Mouse (Mus musculus) cerebellum, adult 9-11 months (tissue): Measurements from ENCODE around the gene Cyp2d22.
A peak's percentile ranks its signal among the peaks of the same experiment; 100 is the strongest.
"Not testable (repeated sequence)": the region's sequence is repeated elsewhere in the genome, so short reads cannot be mapped to it uniquely, and the experiment has no call there.

Source experiments
- DNase-seq: peaks from one replicate; pipeline ENCODE4 v3.0.0; 2022

The Cyp2d22 gene

DNA sequence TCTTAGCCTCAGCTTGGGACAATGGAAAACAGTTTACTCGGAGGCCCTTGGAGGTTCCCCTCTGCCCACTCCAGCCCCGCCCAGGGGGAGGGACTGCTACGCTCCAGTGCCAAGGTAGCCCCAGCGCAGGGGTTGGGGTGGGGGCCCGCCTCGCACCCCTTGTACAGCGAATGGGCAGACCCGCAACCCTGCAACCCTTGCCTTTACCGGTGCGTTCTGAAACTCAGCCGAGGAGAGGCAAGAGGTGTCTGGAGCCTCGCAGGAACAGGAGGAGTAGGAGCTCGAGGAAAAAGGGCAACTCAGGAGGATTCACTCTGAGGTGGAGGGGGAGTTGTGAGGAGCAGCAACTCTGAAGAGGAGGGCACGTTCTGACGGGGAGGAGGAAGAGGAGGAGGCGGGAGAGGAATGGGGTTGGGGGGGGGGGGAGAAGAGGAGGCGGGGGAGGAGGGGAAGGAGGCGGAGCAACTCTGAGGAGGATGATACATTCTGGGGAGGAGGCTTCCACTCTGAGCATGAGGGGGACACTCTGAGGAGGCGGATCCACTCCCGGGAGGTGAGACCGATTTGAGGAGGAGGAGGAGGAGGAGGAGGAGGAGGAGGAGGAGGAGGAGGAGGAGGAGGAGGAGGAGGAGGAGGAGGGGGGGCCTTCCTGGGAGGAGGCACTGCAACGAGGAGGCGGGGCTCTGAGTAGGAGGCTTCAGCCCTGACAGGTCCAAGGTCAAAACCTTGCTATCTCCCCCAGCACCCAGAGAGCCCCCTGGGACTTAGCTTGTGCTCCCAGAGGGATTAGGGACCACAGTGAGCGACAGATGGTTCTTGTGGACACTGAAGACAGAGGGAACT is at the start of gene Cyp2d22:
Gene Cyp2d22, minus strand, starts transcription at position 390 of the 843 bp plus-strand sequence.
- DNase-seq: peak; percentile 79

DNA sequence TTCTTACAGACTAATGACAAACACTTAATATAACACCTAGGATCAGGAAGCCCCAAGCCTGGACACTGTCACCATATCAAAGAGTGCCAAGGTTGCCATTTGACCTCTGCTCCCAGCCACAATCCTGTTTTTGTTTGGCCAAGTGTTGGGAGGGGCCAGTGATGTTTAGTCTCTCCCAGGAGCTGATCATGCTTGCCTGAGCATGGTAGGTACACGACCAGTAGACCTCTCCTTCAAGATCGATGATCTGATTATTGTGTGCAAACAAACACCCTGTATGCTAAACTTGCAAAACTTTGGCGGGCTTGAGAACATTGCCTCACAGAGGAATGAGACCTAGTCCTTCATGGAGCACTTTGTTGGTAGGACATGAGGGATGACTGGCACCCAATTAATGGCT is 43.4 kb upstream of the Cyp2d22 start:
- DNase-seq: no peak

DNA sequence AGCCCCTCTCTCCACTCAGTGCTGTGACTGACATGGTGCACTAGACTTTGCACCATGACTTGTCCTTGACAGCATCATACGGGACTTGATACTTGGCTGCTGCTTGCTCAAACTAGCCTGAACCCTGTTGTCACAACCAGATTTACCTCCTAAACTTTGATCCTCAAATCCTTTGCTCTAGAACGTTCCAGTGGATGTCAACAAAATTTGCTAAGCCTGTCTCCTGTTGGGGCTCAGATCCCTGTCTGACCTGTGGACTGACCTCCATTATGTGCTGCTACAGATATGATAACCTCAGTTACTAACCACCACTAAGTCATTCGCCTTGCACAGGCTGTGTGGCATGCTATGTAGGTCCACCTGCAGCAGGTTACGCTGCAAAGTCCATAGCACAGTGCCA is 42.9 kb upstream of the Cyp2d22 start:
- no peak for DNase-seq

GRCm38 (mm10) chr15:82418616-82419015 is 38.6 kb upstream of the Cyp2d22 start:
- DNase-seq: no peak

- DNase-seq: peak; percentile 90
Measured at GRCm38 (mm10) chr15:82416797-82417789, 37.0 kb upstream of the Cyp2d22 start.

DNA sequence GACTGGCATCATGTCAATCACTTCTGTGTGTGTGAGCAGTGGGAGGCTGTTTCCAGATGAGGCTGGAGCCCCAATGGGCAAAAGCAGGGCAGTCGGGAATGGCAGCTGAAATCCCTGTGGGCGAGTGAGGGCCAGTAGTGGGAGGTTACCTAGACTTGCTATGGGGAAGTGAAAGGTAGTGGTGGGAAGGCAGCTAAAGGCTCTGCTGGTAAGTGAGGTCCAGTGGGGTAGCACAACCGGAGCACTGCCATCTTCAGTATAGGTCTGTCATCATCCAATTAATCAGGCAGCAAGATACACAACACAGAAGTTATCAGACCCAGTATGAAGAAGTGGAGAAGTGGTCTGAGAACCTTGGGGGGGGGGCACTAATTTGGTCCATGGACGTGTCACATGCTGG is 27.5 kb upstream of the Cyp2d22 start:
- DNase-seq: no peak

- no peak for DNase-seq
Measured at GRCm38 (mm10) chr15:82406981-82407380, 26.9 kb upstream of the Cyp2d22 start, which contains the start of gene Cyp2d10. Gene Cyp2d10, minus strand, starts transcription at chr15:82407195.

- DNase-seq: no peak
Measured at GRCm38 (mm10) chr15:82404163-82404562, 24.1 kb upstream of the Cyp2d22 start.

DNA sequence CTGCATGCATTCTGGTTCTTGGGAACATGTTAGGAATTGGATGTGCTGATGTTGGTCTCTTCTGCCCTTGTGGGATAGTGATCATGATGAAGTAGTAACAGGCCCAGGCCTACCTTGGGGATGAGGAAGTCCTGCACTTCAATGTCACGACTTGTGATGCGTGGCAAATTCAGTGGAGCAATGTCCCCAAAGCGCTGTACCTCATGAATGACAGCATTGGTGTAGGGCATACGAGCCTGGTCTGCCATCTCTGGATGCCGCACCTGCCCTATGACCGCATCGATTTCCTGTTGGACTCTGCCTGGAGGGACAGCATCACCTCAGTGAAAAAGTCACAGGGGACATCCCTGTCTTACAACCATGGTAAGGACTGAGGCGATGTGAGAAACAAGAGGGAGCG is 23.5 kb upstream of the Cyp2d22 start:
- no peak for DNase-seq

DNA sequence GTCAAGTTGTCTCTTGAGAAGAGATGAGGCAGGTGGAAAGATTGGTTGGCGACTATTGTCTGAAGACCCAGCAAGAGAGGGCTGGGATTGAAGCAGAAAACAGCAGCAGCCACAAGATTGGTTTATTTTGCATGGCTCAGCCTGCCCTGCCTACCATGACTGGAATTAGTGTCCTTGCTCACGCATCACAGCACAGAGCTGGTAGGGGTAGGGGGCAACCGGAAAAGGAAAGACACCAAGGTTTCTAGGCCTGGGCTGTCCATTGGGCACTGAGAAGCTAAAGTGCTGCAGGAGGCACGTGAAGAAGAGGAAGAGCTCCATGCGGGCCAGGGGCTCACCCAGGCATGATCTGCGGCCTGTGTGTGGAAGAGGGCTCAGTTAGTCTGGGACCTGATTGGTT is 22.7 kb upstream of the Cyp2d22 start:
- DNase-seq: no peak

DNA sequence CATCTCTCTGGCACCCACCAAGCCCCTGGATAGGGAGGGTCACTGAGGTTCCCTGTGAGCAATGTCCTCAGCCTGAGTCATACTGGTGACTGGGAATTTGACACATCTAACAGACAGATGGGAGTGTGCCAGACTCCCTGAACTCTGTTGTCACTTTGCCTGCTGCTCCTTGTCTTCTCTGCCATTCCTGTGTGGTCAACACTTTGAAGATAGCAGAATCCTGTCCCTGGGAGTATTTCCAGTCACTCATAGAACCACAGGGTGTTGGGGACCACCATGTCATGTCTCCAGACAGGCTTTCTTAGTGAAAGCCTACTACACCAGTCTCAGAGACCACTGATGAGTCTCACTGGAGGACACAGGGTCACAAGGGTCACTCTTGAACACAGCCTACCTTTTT is 22.0 kb upstream of the Cyp2d22 start:
- DNase-seq: no peak

GRCm38 (mm10) chr15:82401516-82401915 is 21.5 kb upstream of the Cyp2d22 start:
- no peak for DNase-seq

GRCm38 (mm10) chr15:82395955-82396354 is 15.9 kb upstream of the Cyp2d22 start:
- not testable (repeated sequence) for DNase-seq

DNA sequence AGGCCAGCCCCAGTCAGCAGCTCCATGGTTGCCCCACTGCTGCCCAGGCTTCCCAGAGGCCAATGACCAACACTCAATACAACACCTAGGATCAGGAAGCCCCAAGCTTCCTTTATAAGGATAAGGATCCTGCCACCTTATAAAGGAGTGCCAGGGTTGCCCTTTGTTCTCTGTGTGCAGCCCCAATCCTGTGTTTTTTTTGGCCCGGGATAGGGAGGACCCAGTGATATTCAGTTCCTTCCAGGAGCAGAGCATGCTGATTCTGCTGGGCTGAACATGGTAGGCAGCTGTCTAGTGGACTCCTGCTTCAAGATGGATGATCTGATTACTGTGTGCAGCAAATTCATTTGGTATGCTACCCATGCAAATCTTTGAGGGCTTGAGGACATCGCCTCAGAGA is 13.9 kb upstream of the Cyp2d22 start, which contains the start of gene Cyp2d11:
Gene Cyp2d11, minus strand, starts transcription at position 101 of the 400 bp plus-strand sequence.
- DNase-seq: not testable (repeated sequence)

GRCm38 (mm10) chr15:82389916-82390315 is 9.9 kb upstream of the Cyp2d22 start:
- not testable (repeated sequence) for DNase-seq

- DNase-seq: no peak
Measured at GRCm38 (mm10) chr15:82385729-82386128, 5.7 kb upstream of the Cyp2d22 start.

GRCm38 (mm10) chr15:82382441-82382840 is 2.4 kb upstream of the Cyp2d22 start:
- no peak for DNase-seq

DNA sequence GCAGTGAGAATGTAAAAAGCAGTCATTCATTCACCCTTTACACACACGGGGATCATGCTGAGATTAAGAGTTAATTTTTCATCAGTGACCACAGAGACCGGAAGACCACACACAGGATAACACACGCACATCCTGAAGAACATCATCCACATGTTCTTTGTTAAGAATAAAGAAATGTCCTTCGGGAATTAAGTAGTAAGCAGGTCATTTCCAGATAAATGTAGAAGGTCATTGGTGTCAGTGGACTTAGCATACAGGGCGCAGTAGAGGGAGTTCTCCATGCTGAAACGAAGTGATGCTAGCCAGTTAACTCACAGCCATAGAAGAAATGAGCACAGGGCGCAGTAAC is 628 bp upstream of the Cyp2d22 start:
- DNase-seq: no peak

GRCm38 (mm10) chr15:82379511-82379870 is 569 bp downstream of the Cyp2d22 start:
- DNase-seq: no peak

DNA sequence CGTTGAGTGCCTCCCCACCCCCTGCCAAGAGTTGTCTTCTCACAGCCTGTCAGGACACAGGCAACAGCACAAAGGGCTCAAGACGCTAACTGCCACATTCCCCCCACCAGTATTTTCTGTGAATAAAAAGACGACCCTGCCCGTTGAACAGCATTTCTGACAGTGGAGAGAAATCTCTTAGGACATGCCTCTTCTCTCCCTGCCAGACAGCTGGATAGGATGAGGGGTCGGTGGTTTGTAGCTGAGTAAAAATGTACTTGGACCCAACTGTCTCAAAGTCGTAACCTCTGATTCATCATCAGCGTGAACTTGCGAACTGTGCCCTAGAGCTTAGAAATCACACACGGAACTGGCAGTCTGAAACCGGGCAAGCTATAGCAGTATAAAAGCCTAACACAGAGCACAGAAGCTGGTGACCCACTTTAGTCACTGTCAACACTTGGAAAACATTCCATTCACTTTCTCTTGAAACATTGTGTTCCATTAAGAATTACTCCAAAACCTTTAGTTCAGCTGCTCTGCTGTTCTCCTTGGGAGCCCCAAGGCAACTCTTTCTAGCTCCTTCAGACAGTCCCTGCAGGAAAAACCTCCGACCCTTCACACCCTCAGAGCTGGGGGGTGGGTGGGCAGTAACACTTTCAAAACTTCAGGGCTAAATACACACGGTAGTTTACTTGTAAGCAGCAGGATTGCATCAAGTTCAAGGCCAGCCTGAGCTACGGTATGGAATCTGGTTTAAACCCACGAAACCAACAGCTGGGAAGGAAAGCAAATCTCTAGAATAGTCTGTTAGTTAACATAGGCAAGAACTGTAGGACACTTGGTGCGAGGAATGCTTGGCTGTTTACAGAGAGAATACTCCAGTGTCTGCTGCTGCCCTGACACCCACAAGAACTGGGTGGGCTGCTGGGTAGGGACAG is 1.5 kb downstream of the Cyp2d22 start:
- DNase-seq: no peak

GRCm38 (mm10) chr15:82377701-82378100 is 2.4 kb downstream of the Cyp2d22 start:
- DNase-seq: no peak

DNA sequence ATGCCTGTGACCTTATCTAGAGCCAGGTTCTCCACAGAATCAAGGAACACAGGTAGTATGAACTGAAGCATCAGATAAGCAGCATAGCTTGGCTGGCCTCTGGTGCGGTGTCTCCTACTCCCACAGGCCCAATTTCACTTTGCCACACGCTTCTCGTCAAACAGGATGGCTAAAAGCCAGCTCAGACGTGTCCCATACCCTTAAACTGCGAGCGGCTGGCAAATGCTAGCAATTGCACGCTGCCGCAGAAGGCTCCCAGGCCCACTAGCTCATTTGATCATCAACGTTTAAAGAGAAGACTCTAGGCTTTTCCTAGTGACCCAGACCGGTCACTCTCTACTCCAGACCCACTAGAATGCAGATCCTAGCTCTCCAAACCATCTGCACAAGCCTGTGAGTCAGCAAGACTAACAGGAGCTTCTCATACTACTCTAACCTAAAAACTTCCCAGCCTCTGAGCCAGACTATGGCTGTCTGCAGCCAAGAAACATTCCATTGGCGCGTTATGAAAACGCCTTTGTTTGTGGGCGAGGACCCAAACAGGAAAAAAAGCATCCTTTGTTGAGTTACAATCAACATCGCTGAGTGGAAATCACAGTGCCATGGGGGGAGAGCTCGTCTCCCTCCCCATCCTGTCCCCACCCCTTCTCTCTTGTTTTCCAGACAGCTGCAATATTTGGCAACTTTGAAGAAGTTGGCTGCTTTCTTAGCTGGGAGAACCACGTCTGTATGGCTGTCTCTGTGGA is 3.5 kb downstream of the Cyp2d22 start:
- peak; percentile 51 for DNase-seq
